Comparison of ENCODE assay signal across 11 mouse cellular contexts in genomic region chr17:87473441-87473735, GRCm38 (mm10). TPM values are rescaled to one million over a fixed set of nuclear protein-coding genes. Genes with fewer than 3 reads are reported as not detected.
DNase-seq lines count a peak whose midpoint lies in the region; ATAC-seq and TF ChIP-seq lines count a peak whose summit lies in the region.
"Had no signal": no experiment of that assay in that cellular context is flagged by ENCODE, and none has a peak within 500 bp of the region (broad histone marks: within the 10 kb centered on the region; RNA-seq: fewer than 3 reads in every experiment).

No protein-coding gene starts in this region.

- no peak for DNase-seq in kidney, adult 2 months
- no peak for DNase-seq in kidney, adult 8-10 months
- no peak for DNase-seq in midbrain, embryonic 11.5 days (ENCODE audit: low spot score, missing footprints)
- DNase-seq in urinary bladder, postnatal 4 days (ENCODE audit: low spot score in 2 of 2): no peak
- no peak for DNase-seq in Muller cell, postnatal 12 days (ENCODE audit: inconsistent ontology term)
- no peak for DNase-seq in layer of hippocampus, postnatal 25 days (ENCODE audit: extremely low spot score in 1 of 2, low spot score in 1 of 2)

- 32% methylated on average over 9 of the region's 9 CpGs for WGBS in kidney, adult 2 months
- 8% methylated on average over 9 of the region's 9 CpGs for WGBS in hindbrain, embryonic 12.5 days
- WGBS in midbrain, embryonic 11.5 days: 7% methylated on average over 9 of the region's 9 CpGs

- no peak overlapping the region for H3K27ac ChIP-seq in kidney, adult 2 months (ENCODE audit: insufficient read depth, low read depth, low read length)
- H3K27ac ChIP-seq in cortical plate, adult 2 months (ENCODE audit: insufficient read depth, low read length): peak overlapping the region; percentile 94
- H3K27ac ChIP-seq in hindbrain, embryonic 12.5 days: no peak overlapping the region
- H3K27ac ChIP-seq in midbrain, embryonic 11.5 days (ENCODE audit: low read depth, low read length): no peak overlapping the region

- ATAC-seq in hindbrain, embryonic 12.5 days (ENCODE audit: low FRiP score): no peak
- ATAC-seq in midbrain, embryonic 11.5 days (ENCODE audit: low FRiP score): no peak

- H3K4me2 ChIP-seq in hindbrain, embryonic 12.5 days (replicated peaks): peak overlapping the region; percentile 50
- peak overlapping the region; percentile 66 for H3K4me2 ChIP-seq in midbrain, embryonic 11.5 days

- no peak for TF ChIP-seq CTCF in kidney, adult 2 months (conservative IDR thresholded peaks at IDR 0.05; ENCODE audit: insufficient read depth, insufficient read length, low read depth, low read length)
- TF ChIP-seq CTCF in cortical plate, adult 2 months (IDR thresholded peaks at IDR 0.05; ENCODE audit: extremely low read depth, insufficient read depth, low read length): no peak

- no peaks in the 10 kb centered on the region for H3K9me3 ChIP-seq in hindbrain, embryonic 12.5 days (replicated peaks)
- no peaks in the 10 kb centered on the region for H3K9me3 ChIP-seq in midbrain, embryonic 11.5 days (ENCODE audit: control insufficient read depth, low read length)

- peak overlapping the region; percentile 44 for H3K9ac ChIP-seq in hindbrain, embryonic 12.5 days
- H3K9ac ChIP-seq in midbrain, embryonic 11.5 days (ENCODE audit: low read length): peak overlapping the region; percentile 54

- no peaks in the 10 kb centered on the region for H3K36me3 ChIP-seq in kidney, adult 2 months (ENCODE audit: control insufficient read depth, insufficient read depth, low read length)
- no peaks in the 10 kb centered on the region for H3K36me3 ChIP-seq in hindbrain, embryonic 12.5 days
- H3K36me3 ChIP-seq in midbrain, embryonic 11.5 days (ENCODE audit: control insufficient read depth, insufficient read depth, low read length): no peaks in the 10 kb centered on the region

- 0 out of 2 replicates have a peak, but pooled peaks cover 5% of the 10 kb centered on the region for H3K4me1 ChIP-seq in kidney, adult 2 months (ENCODE audit: control insufficient read depth, insufficient read depth, low read length)
- H3K4me1 ChIP-seq in cortical plate, adult 2 months (ENCODE audit: control insufficient read depth, insufficient read depth, low read length): peaks cover 14% of the 10 kb centered on the region
- H3K4me1 ChIP-seq in hindbrain, embryonic 12.5 days: peaks cover 27% of the 10 kb centered on the region
- peaks cover 15% of the 10 kb centered on the region; the same call in 1 of the 2 replicates for H3K4me1 ChIP-seq in midbrain, embryonic 11.5 days (ENCODE audit: control insufficient read depth, insufficient read depth, low read length)

- H3K27me3 ChIP-seq in kidney, adult 2 months (replicated peaks; ENCODE audit: control insufficient read depth, insufficient read depth, low read length): no peaks in the 10 kb centered on the region
- peaks cover 9% of the 10 kb centered on the region; the same call in 1 of the 2 replicates for H3K27me3 ChIP-seq in hindbrain, embryonic 12.5 days
- peaks cover 10% of the 10 kb centered on the region for H3K27me3 ChIP-seq in midbrain, embryonic 11.5 days (ENCODE audit: control insufficient read depth, insufficient read depth, low read length)

- TF ChIP-seq POLR2A in kidney, adult 2 months (IDR thresholded peaks at IDR 0.05; ENCODE audit: low read depth, low read length): no peak
- TF ChIP-seq POLR2A in cortical plate, adult 2 months (IDR thresholded peaks at IDR 0.05; ENCODE audit: extremely low read depth, insufficient read depth, low read length): no peak

- H3K4me3 ChIP-seq in kidney, adult 2 months (ENCODE audit: insufficient read depth, low read depth, low read length): peak overlapping the region; percentile 40; the same call in 1 of the 2 replicates
- H3K4me3 ChIP-seq in cortical plate, adult 2 months (ENCODE audit: insufficient read depth, low read length): peak overlapping the region; percentile 31; the same call in 1 of the 2 replicates
- H3K4me3 ChIP-seq in hindbrain, embryonic 12.5 days: peak overlapping the region; percentile 24
- H3K4me3 ChIP-seq in midbrain, embryonic 11.5 days (ENCODE audit: low read depth, low read length): peak overlapping the region; percentile 33; the same call in 1 of the 2 replicates
- H3K4me3 ChIP-seq: erythroblast, embryonic 14.5 days had no signal

RNA-seq across cellular contexts. Expression of gene Calm2, which starts 26.7 kb away (rescaled TPM):
- 40.5 and 78.8 TPM in 2 replicates for polyA plus RNA-seq in kidney, adult 2 months (2012; rRNA removed)
- 2,529 and 2,563 TPM in 2 replicates for polyA plus RNA-seq in cortical plate, adult 2 months (2012; rRNA removed)
- polyA plus RNA-seq in hindbrain, embryonic 12.5 days (2016; fragmentation: Nextera tagmentation; extraction: Ambion mirVana): 1,282 and 1,370 TPM in 2 replicates
- polyA plus RNA-seq in midbrain, embryonic 11.5 days (2014; fragmentation: Nextera tagmentation; extraction: Ambion mirVana): 1,326 and 1,445 TPM in 2 replicates
- total RNA-seq in layer of hippocampus, postnatal 25 days (2021): 1,000 to 10,000 TPM; 2,126 to 2,271 TPM

RNA-seq across cellular contexts. Expression of gene Stpg4, which starts 45.8 kb away (rescaled TPM):
- not detected in 2 replicates for polyA plus RNA-seq in kidney, adult 2 months (2012; rRNA removed)
- polyA plus RNA-seq in cortical plate, adult 2 months (2012; rRNA removed): not detected in 2 replicates
- polyA plus RNA-seq in hindbrain, embryonic 12.5 days (2016; fragmentation: Nextera tagmentation; extraction: Ambion mirVana): 0.34 TPM in 1 of 2 replicates, not detected in the other
- polyA plus RNA-seq in midbrain, embryonic 11.5 days (2014; fragmentation: Nextera tagmentation; extraction: Ambion mirVana): not detected in 2 replicates
- not detected for total RNA-seq in layer of hippocampus, postnatal 25 days (2021)
- total RNA-seq: MEL; neutrophil, adult 5-6 weeks had no signal
- polyA plus RNA-seq: erythroblast, embryonic 14.5 days had no signal

Comparison
In these comparisons a context has a peak if more than half of its experiments do, and no peak if none do; other contexts are left out.
1. RNA of gene Calm2, which starts 26.7 kb away (polyA plus RNA-seq): 2,529 to 2,563 TPM in cortical plate, adult 2 months, 1,326 to 1,445 TPM in midbrain, embryonic 11.5 days and 1,282 to 1,370 TPM in hindbrain, embryonic 12.5 days; 40.5 to 78.8 TPM in kidney, adult 2 months; every median in the first group is over 10 times any median in the second.
2. Peak in every context shown above with its lines, with median percentiles within 50 percentile points of each other: H3K4me3 ChIP-seq.